Mouse (Mus musculus): ENCODE measurements around the gene Wbp2.

Wbp2 gene

GRCm38 (mm10) chr11:116030088-116030897, 56.5 kb downstream of the Wbp2 start, which contains the start of gene Unk:
TSS of gene Unk (plus strand) at chr11:116030322.
- peak; percentile 98 to 99 for DNase-seq

GRCm38 (mm10) chr11:116029086-116029865, 57.5 kb downstream of the Wbp2 start:
- no peak for DNase-seq

All from cerebellum, postnatal 25 days (tissue).